Mouse (Mus musculus) left cerebral cortex, adult 8-10 months (tissue): Measurements from ENCODE around the gene Zscan12. TPM values are rescaled to one million over a fixed set of nuclear protein-coding genes. Genes with fewer than 3 reads are reported as not detected.
A peak's percentile ranks its signal among the peaks of the same experiment; 100 is the strongest.
"Not testable (repeated sequence)": the region's sequence is repeated elsewhere in the genome, so short reads cannot be mapped to it uniquely, and the experiment has no call there.

Experiments
- DNase-seq, 2 experiments: peaks; one replicate each; pipeline ENCODE4 v3.0.0; 2022; ENCODE audit warnings: low spot score in 2 of 2
- total RNA-seq, 4 experiments: library from RNA; stranded (reverse); gene quantifications; 2 replicates each; pipeline ENCODE4 v1.2.4; 2022

Zscan12 gene
- total RNA-seq, result 1 to 10 TPM; 6.7 to 8.8 (median 7.8) TPM

DNA sequence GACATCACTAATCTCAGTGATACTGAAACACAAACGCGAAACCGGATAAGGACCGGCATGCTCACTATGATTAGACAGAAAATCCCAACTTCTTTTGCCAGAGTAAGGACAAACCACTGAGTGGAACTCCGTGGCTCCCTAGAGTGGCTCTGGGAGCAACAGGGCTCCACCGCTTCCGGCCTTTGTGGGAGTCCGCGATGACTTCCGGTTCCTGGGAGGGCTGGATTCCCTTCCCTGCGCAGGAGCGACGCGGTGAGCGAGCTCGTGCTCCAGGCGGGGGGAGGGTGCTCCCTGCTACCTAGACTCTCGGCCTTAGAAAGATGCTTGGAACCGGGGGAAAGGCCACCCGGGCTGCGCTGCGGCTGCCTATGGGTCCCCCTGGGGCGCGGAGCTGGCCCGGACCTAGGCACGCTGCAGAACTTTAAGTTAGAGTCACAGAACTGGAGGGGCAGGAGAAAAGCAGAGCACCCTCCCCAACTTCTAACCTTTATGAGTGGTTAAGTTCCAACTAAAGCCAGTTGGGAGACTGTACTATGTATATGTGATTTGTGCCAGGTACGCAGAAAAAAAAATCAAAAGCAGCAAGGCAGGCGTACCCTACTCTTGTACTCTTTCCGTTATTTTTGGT lies at the start of gene Zscan12:
Gene Zscan12 (plus strand): TSS at position 200 of the 628 bp plus-strand sequence.
- DNase-seq, result peak; percentile 69 to 90

DNA sequence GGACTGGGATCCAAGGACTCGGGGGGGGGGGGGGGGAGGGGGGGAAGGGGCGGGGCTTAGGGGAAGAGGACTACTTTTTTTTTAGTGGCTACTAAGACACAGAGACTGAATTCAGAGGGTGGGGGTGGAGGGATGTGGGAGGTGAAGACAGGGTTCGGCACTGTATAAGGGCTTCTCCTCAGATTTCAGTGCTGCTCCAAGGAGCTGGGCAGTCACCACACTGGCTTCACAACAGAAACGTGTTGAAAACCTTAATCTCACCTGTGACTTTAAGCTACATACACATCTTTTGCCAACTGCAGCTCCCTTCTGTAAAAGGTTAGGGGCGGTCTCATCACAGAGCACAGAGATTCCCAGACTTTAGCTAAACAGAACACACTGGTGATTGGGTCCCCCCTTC lies 49.8 kb upstream of the Zscan12 start:
- DNase-seq, result no peak

DNA sequence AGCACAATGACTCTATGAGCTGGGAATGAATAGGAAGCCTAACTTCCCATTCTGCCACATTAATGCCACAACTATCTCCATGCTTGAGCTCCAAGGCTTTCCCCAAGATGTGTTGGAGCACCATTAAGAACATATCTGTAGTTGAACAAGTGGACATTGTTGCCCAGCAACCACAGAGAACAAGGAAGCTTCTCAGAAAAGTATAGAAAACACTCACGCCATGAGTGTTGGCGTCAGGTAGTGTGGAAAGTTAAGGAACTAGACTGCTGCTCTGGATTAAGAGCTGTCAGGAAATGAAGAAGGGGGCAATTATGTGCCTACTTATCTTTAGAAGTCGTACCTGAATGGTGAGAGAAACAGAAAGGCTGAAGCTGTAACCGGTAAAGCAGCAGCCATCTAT lies 48.7 kb upstream of the Zscan12 start:
- no peak for DNase-seq

DNA sequence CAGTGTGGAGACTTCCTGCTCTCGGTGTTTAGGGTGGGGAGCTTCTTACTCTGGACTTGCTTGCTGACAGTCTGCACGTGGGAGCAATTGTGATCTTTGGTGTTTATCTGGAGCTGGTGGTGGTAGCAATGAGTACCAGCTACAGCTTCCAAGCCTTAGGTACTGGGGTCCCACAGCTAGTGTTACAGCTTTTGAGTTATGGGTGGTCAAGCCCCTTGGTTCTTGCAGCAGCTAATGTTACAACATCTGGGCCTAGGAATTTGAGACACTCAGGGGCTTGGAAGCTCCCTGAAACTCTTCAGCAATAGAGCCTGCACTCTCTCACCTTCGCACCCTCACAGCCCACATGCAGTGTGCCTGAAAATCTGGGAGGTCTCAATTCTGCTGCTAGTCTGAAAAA lies 42.4 kb upstream of the Zscan12 start:
- DNase-seq, result no peak

DNA sequence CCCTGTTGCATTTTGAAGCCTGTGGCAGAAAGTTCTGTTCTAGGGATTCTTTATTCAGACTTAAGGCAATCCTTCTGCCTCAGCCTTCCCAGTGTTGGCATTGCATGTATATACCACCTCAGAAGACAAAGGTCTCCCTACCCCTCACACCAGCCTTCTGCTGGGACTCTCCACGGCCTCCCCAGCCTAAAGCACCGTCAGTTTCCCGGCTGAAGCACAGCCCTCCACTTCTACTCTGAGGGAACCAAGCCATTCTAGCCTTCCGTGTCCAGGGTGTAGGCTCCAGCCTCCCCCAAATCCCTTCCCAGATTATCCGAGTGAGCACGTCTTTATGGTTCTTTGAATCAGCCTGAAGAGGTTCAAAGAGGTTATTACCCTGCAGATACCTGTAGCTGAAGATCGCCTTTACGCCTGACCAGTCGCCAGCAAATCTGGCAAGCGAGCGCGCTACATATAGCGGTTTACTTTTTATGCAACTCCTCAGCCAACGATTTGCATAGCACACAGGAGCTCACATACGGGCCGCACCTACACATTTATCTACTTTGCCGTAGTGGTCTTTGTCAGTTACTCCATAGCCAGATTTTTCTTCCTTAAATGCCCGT lies 40.6 kb upstream of the Zscan12 start:
- DNase-seq, result peak in 1 of 2 experiments; percentile 10

DNA sequence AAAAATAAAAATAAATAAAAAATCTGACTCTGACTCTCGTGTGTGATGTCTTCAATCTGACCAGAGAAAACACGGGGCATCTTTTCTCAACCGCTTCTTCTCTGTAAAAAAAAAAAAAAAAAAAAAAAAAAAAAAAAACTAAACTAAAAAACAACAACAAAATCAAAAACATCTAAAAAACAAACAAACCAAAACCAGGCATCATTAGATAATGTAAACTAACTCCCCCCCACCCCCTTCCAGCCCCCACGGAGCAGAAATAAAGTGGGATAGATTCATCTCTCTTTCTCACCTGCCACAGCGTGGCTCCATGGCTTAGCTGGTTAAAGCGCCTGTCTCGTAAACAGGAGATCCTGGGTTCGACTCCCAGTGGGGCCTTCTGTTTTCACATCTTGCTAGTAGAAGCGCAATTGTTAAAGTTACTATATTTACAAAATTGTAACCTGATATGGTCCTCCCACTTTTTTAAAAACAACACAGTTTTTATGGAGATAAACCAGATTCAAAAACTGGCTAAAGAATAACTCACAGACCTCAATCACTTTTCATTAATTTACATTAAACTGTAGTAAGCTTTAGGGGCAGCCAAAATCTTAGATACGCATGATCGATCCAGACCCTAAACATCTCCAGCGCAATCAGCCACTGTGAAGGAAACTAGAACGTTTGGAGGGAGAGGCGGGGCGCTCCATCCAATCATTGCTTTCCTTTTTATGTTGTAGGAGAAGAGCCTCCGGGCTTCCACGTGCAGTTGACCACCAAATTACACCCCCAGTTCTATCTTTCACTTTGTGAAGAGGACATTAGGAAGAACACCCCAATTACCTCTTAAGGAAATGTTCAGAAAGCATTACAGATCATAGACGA lies 39.9 kb upstream of the Zscan12 start:
- peak; percentile 20 to 49 for DNase-seq

DNA sequence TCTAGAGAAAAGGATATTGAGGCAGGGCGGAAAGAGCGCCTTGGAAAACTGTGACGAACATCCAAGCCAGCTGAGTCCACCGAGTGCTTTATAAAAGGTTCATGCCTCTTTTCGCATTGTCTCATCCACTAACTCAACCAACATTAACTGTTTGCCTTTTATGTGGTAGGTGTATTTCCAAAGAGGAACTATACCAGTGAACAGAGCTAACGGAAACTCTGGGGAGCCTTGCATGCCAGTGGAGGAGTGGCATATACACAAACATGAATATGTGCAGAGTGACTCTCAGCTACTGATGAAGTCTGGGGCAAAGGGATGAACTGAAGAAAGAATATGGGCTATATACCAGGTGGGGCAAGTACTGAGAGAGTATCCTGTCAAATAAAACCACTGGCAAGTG lies 39.2 kb upstream of the Zscan12 start:
- no peak for DNase-seq

DNA sequence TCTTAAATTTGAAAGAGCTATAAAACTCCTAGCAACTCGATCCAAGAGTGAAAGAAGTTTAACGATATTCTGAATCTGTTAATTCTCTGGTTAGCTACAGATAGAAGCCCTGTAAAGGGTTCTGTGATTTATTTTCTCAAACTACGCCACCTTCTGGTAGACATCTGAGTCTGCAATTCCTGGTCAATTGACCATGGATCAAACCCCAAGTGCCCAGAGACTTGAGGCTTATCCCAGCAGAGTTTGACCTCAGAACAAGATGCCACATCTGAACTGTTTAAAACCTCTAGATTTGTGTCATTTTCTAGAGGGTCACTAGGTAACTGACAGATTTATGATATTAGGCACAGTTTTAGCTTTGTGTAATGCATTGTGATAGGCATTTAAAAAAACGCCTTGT lies 36.4 kb upstream of the Zscan12 start:
- no peak for DNase-seq

DNA sequence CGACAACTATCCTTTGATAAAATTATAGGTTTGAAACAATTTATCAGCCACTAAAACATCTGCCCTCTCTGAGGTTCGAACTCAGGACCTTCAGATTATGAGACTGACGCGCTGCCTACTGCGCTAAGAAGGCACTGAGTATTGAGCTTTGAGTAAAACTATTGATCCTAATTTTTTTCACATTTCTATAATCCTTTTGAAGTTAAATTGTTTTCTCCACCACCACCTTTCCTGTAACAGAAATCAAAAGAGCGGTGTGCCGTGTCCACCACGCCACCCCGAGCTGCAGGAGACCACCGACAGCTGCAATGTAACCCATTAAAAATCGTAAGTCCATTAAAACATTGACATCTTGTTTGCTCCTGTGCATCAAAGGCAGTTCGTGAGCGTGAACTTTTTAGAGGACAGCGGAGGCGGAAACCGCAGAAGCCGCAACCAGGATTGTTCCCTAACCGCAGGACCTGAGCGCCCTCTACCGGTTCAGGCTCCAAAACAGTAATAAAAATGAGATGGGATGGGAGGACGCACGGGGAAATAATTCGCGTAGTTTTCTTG lies 35.9 kb upstream of the Zscan12 start:
- DNase-seq, result peak; percentile 28 to 67

DNA sequence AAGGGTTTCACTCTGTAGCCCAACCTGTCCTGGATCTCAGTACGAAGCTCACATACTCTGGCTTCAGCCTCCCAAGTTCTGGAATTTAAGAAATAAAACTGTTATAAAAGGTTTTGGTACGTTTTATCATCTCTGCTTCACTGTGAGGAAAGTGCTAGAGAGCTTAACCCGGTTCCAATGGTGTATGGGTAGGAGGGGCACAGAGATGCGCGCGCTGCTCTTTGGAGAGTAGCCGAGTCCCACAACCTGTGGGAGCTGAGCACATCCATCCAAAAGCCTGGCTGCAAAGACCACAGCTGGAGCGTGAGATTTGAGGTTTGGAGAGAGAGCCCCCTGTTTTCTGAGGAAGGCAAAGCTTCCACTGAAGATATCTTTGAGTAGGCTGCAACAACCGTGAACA lies 35.2 kb upstream of the Zscan12 start:
- no peak for DNase-seq

DNA sequence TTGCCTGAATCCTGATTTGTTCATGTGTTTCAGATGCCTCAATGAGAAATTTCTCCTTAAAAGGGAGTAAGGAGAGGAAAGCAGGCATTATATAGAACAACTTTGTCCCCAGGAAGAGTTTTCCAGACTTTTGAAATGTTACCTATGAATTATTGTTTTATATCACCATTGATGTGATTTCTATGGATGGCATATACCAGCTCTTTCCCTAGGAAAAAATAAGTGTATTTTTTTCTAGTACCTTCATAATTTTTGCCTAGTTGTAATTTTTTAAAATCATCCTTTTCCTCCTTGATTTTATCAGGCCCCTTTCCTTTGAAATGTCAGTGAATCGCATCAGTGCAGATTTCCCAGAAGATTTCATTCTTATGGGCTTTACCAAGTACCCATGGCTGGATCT lies 16.0 kb upstream of the Zscan12 start, which contains the start of gene Olfr1367:
Gene Olfr1367 (plus strand): TSS at position 301 of the 400 bp plus-strand sequence.
- no peak for DNase-seq

DNA sequence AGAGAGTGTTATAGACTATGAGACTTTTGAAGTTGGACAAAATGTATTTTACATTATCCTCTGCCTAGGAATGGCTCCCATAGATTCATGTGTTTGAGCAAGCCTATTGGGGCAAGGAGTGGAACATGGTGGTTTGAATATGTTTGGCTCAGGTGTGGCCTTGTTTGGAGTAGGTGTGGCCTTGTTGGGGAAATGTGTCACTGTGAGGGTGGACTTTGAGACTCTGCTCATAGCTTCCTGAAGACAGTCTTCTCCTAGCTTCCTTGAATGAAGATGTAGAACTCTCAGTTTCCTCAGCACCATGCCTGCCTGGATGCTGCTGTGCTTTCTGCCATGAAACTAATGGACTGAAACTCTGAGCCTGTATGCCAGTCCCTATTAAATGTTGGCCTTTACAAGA lies 12.0 kb upstream of the Zscan12 start:
- DNase-seq, result no peak

DNA sequence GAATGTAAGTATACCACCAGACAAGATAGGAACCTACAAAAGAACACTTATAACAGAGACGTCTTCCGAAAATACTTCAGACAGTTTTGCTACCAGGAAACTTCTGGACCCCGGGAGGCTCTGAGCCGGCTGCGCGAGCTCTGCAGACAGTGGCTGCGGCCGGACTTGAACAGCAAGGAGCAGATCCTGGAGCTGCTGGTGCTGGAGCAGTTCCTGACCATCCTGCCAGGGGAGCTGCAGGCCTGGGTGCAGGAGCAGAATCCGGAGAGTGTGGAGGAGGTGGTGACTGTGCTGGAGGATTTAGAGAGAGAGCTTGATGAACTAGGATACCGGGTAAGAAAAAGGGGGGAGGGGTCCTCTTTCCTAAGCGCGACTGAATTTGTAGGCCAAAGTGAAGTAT lies 1.1 kb downstream of the Zscan12 start:
- no peak for DNase-seq

DNA sequence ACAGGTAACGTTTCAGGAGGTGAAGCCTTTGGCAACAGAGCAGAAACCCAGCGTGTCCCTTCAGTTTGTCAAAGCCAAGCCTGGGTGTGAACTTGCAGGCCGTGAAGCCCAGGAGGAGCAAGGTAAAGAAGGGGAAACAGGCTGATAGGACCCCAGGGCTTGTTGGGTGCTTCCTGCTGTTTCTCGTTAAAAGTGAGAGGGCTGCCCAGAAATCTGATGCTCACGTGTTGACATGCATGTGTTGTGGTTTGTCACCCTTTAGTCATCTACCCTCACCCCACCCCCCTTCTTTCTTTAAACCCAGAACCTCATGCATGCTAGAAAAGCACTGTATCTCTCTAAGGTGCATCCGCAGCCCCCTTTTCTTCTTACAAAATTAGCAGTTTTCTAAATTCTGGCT lies 4.0 kb downstream of the Zscan12 start:
- DNase-seq, result no peak

DNA sequence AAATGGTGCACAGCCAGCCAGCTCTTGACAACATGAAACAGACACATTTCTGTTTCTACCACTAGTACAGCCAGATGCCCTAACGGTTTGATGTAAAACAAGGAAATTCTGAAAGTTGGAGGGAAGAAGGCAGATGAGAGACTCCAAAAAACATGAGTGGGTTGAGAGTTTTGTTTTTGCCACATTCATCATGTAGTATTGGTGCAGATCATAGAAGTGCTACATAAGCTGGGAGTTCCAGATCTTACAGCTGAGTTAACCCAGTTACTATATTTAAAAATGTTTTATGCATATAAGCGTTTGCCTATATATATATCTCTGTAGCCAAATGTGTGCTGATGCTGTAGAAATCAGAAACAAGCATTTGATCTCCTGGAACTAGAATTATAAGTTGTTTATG lies 10.1 kb downstream of the Zscan12 start:
- no peak for DNase-seq

DNA sequence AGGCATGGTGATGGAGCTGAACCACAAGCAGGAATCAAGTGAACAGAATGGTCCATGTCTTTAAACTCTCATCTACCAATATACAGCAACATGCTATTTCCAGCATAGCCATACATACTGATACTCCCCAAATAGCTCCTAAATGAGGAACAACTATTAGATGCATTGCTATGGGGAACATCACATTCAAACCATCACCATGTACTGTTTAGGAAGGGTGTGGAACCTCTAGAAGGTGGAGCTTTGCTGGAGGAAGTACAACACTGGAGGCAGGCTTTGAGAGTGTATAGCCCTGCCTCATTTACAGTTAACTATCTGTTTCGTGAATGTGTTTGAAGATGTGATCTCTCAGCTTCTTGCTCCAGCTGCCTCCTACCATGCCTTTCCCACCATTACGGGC lies 15.2 kb downstream of the Zscan12 start:
- DNase-seq, result no peak

DNA sequence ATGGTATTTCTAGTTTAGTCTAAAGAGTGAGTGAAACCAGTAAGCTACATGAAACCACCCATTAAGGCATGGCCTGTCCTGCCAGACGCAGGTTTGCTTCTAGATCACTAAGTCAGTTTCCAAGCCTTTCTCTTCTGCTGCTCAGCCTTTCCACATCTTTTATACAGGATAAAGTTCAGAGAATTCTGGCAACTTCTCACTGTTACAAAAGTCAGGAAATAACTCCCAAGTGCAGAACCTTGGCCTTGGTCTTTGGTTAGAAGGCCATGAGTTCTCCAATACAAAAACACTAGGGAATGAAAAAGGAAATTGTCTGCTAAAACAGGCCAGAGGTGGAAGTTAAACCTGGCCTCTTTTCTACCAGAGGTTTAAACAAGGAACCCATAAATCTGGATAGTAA lies 32.6 kb downstream of the Zscan12 start:
- DNase-seq, result no peak

DNA sequence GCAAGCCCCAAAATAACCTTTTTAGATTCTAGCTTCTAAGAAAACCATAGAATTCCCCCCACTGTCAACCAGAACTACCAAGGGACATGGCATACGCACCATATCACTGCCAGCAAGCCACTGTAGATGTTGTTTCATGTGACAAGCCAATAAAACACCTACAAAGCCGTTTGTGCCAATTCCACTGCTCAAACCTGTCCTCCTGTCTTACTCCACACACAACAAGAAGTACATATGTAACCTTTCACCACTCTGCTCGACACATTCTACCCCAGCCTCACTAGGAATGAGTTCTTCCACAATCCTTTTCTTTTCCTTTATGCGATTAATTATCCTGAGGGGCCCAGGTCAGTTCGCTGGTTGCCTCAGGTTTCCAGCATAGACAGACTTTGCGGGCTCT lies 33.0 kb downstream of the Zscan12 start:
- DNase-seq, result no peak

DNA sequence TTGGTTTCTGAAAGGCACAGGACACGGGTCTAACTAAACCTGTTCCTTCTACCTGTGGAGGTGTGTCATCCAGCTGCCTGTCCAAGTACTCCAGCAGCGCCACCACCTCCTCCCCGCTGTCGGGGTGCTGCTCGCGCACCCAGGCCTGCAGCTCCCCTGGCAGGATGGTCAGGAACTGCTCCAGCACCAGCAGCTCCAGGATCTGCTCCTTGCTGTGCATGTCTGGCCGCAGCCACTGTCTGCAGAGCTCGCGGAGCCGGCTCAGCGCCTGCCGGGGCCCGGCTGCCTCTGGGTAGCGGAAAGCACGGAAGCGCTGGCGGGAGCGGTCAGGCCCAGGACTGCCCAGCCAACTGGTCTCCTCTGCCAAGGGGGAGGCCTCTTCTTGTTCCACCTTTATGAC lies 33.4 kb downstream of the Zscan12 start:
- DNase-seq, result not testable (repeated sequence)

DNA sequence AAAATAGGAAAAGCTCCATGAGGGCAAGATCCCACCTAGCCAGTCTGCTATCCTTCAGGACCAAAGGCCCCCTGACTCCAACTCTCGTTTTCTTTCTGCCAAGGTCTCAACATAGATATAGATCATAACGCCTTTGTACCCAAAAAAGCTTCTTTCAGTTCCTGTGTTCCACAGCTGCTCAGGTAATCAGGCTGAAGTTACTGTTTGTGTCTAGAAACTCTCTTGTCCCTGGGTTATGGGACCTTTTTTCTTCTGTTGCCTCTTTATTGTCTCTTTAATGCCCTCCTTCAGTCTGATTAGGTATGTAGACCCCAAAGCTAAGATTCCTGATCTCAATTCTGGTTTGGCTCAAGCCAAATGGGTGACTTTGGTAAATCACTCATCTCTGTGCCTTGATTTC lies 34.9 kb downstream of the Zscan12 start:
- DNase-seq, result no peak

DNA sequence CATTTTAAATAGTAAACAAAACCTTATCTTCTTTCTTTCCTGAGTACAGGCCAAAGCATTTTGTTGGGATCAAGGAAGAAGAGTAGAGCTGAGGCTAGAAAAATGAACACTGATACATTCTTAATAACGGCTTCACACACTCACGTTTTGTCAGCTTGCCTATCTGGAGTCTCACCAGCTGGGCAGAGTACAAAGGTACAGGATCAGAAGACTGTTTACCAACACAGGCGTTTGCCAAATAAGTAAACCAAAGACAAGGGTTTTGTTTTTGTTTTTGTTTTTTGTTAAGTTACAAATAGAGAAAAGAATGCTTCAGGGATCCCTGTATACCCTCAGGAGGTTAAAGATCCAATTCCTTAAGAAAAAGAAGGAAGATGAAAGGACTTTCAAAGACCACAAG lies 38.5 kb downstream of the Zscan12 start:
- no peak for DNase-seq

DNA sequence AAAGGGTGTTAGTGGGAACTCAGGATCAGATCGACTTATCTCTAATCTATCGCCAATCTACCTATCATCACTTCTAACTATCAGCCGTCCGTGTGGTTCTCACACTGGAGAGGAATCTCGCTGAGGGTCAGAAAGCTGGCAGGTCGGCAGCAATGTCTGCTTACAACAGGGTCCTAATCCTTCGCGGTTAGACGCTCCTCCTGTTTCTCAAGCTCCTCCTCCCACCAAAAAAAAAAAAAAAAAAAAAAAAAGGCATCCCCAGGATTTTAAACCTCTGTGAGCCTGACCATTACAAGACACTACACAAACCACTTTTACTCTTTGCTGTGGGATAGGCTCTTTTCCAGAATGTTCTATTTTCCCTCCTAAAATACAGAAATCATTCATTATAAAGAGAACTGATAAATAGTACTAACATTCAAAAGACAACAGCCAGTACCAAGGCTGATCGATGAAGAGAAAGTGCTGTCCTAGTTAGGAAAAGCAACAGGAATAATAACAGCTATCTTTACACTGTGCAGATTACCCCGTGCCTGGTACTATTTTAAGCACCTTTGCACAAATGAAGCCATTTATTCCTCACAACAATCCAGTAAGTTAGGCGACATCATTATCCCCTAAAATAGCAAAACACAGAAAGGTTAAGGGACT lies 39.1 kb downstream of the Zscan12 start:
- DNase-seq, result no peak
